Mouse (Mus musculus) inflammation-experienced regulatory T-cells, adult 6 months (primary cell): ENCODE measurements around the gene Bid. TPM values are rescaled to one million over a fixed set of nuclear protein-coding genes. Genes with fewer than 3 reads are reported as not detected.
"Not testable (repeated sequence)": the region's sequence is repeated elsewhere in the genome, so short reads cannot be mapped to it uniquely, and the experiment has no call there.

ENCODE experiments used
- ATAC-seq: one replicate; pipeline ENCODE4 v1.8.0; 2017
- polyA plus RNA-seq, 3 experiments: library from polyadenylated mRNA; unstranded; fragments of 100-300 nt; shearing (Covaris generic); gene quantifications; one replicate each; pipeline ENCODE4 v1.2.1; 2017

Bid gene
- polyA plus RNA-seq, 3 experiments from 2014 or later: 42.6 to 56.8 (median 45.7) TPM

- no peak for ATAC-seq
Observed at GRCm38 (mm10) chr6:120934176-120934575, 17.5 kb upstream of the Bid start.

GRCm38 (mm10) chr6:120933670-120934069 lies 17.0 kb upstream of the Bid start:
- ATAC-seq: no peak

GRCm38 (mm10) chr6:120932597-120932996 lies 15.9 kb upstream of the Bid start:
- ATAC-seq: peak; percentile 77

- ATAC-seq: no peak
Observed at GRCm38 (mm10) chr6:120930450-120931306, 14.0 kb upstream of the Bid start.

GRCm38 (mm10) chr6:120929421-120929820 lies 12.8 kb upstream of the Bid start:
- ATAC-seq: no peak

- ATAC-seq: no peak
Observed at GRCm38 (mm10) chr6:120927765-120928164, 11.1 kb upstream of the Bid start.

GRCm38 (mm10) chr6:120926880-120927279 lies 10.2 kb upstream of the Bid start:
- no peak for ATAC-seq

GRCm38 (mm10) chr6:120924791-120925321 lies 8.2 kb upstream of the Bid start:
- not testable (repeated sequence) for ATAC-seq

- ATAC-seq: no peak
Observed at GRCm38 (mm10) chr6:120917975-120918374, 1.3 kb upstream of the Bid start.

- peak; percentile 17 for ATAC-seq
Observed at GRCm38 (mm10) chr6:120916972-120917881, 574 bp upstream of the Bid start.

GRCm38 (mm10) chr6:120915649-120915975 lies 1.0 kb downstream of the Bid start:
- ATAC-seq: no peak

GRCm38 (mm10) chr6:120914911-120915648 lies 1.6 kb downstream of the Bid start:
- ATAC-seq: peak; percentile 20

GRCm38 (mm10) chr6:120914533-120914910 lies 2.1 kb downstream of the Bid start:
- no peak for ATAC-seq

- peak; percentile 37 for ATAC-seq
Observed at GRCm38 (mm10) chr6:120913783-120914182, 2.9 kb downstream of the Bid start.

GRCm38 (mm10) chr6:120912931-120913330 lies 3.7 kb downstream of the Bid start:
- no peak for ATAC-seq

- no peak for ATAC-seq
Observed at GRCm38 (mm10) chr6:120911213-120912007, 5.2 kb downstream of the Bid start.

GRCm38 (mm10) chr6:120909501-120909900 lies 7.2 kb downstream of the Bid start:
- ATAC-seq: no peak

- not testable (repeated sequence) for ATAC-seq
Observed at GRCm38 (mm10) chr6:120907876-120908597, 8.6 kb downstream of the Bid start.

GRCm38 (mm10) chr6:120906521-120906920 lies 10.1 kb downstream of the Bid start:
- no peak for ATAC-seq

GRCm38 (mm10) chr6:120905111-120905510 lies 11.5 kb downstream of the Bid start:
- ATAC-seq: no peak

- ATAC-seq: no peak
Observed at GRCm38 (mm10) chr6:120903961-120904360, 12.7 kb downstream of the Bid start.
